Mouse (Mus musculus) midbrain, embryonic 15.5 days (tissue): ENCODE data around the gene Cacna2d3. TPM values are rescaled to one million over a fixed set of nuclear protein-coding genes. Genes with fewer than 3 reads are reported as not detected.

ENCODE experiments used
- ATAC-seq: fragments of 200-750 bp; cut with Nextera tagmentation; replicated peaks from 2 replicates; pipeline ENCODE4 v1.8.0; 2017; ENCODE audit warnings: moderate TSS enrichment
- H3K27ac ChIP-seq: fragments of 300-500 bp; sonication (generic); 2 replicates; pipeline ENCODE4 v1.5.1; 2015; ENCODE audit warnings: mild to moderate bottlenecking, inconsistent platforms
- H3K27me3 ChIP-seq: fragments of 300-500 bp; sonication (generic); replicated peaks from 2 replicates; pipeline ENCODE4 v1.6.1; 2015; ENCODE audit warnings: inconsistent platforms
- H3K36me3 ChIP-seq: fragments of 300-500 bp; sonication (generic); replicated peaks from 2 replicates; pipeline ENCODE4 v1.6.1; 2015; ENCODE audit warnings: inconsistent platforms
- H3K4me1 ChIP-seq: fragments of 300-500 bp; sonication (generic); 2 replicates; pipeline ENCODE4 v1.6.1; 2015; ENCODE audit warnings: inconsistent platforms
- H3K4me2 ChIP-seq: fragments of 300-500 bp; sonication (generic); 2 replicates; pipeline ENCODE4 v1.6.1; 2015; ENCODE audit warnings: inconsistent platforms, mild to moderate bottlenecking, moderate library complexity
- H3K4me3 ChIP-seq: fragments of 300-500 bp; sonication (generic); 2 replicates; pipeline ENCODE4 v1.5.1; 2015; ENCODE audit warnings: mild to moderate bottlenecking, inconsistent platforms
- H3K9ac ChIP-seq: fragments of 300-500 bp; sonication (generic); 2 replicates; pipeline ENCODE4 v1.6.1; 2015; ENCODE audit warnings: mild to moderate bottlenecking, inconsistent platforms
- H3K9me3 ChIP-seq: fragments of 300-500 bp; sonication (generic); 2 replicates; pipeline ENCODE4 v1.6.1; 2016; ENCODE audit warnings: inconsistent platforms
- WGBS: fragments of 180-500 bp; shearing (Covaris S2); methylation state at CpG from one replicate; pipeline ENCODE4 v1.1.7; 2015; ENCODE audit warnings: mixed read lengths; 5-methylcytosine and 5-hydroxymethylcytosine counted together
- polyA plus RNA-seq: library from polyadenylated mRNA; unstranded; fragments of >200 nt; fragmentation: Nextera tagmentation; extraction: Ambion mirVana; gene quantifications from 2 replicates; pipeline ENCODE4 v1.2.1, GENCODE M21; 2015

Cacna2d3 gene
- polyA plus RNA-seq, 1 experiment from 2014 or later, result 41.9 TPM

DNA sequence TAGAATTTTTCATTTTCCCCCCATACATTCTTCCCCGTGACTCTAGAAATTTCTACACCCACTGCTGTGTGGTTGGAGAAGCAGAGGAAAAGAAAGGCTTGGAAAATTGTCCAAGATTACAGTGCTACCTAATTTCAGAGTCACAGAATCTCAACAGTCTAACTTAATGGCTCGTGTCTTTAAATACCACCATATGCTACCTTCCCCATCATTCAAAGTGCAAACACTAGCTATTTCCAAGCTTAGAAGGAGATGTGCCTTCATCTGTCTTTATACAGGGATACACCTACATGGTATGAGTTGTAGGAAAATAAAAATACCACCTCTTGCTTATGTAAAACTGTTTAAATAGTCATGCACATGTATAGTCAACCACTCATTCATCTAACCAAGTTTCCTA lies 742.4 kb downstream of the Cacna2d3 start:
- no peaks in the 10 kb centered on the region for H3K36me3 ChIP-seq
- no peak overlapping the region for H3K4me2 ChIP-seq
- no peaks in the 10 kb centered on the region for H3K27me3 ChIP-seq
- no peak overlapping the region for H3K27ac ChIP-seq
- no peaks in the 10 kb centered on the region for H3K4me1 ChIP-seq
- H3K9ac ChIP-seq, result no peak overlapping the region
- ATAC-seq, result no peak
- no peaks in the 10 kb centered on the region for H3K9me3 ChIP-seq
- 90% methylated on average over 2 of the region's 2 CpGs for WGBS
- no peak overlapping the region for H3K4me3 ChIP-seq

- WGBS, result 30% methylated on average over 5 of the region's 5 CpGs
- Histone ChIP-seq H3K27ac (no peak overlapping the region), H3K9me3 (no peaks in the 10 kb centered on the region), H3K9ac (no peak overlapping the region), H3K4me3 (no peak overlapping the region), H3K4me2 (no peak overlapping the region), H3K4me1 (no peaks in the 10 kb centered on the region), H3K36me3 (no peaks in the 10 kb centered on the region), H3K27me3 (no peaks in the 10 kb centered on the region)
- ATAC-seq, result no peak
Measured at GRCm38 (mm10) chr14:28972620-28973019, 749.0 kb downstream of the Cacna2d3 start.

DNA sequence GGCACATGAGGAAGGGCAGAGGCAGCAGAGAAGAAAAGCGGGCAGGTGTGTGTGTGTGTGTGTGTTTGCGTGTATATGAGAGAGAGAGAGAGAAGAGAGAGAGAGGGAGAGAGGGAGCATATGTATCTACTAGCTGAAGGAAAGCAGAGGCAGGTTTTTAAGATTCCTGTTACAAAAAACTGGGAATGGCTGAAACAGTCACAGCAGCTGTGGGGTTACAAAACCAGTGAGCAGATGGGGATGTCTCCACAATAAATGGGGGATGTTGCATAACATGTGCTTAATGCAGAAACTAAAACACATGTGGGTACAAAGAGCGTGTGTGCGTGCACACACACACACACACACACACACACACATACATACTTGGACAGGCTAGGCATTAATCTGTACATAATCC lies 752.4 kb downstream of the Cacna2d3 start:
- Histone ChIP-seq H3K36me3 (no peaks in the 10 kb centered on the region), H3K4me2 (no peak overlapping the region), H3K4me3 (no peak overlapping the region), H3K4me1 (no peaks in the 10 kb centered on the region), H3K9me3 (no peaks in the 10 kb centered on the region), H3K9ac (no peak overlapping the region), H3K27ac (no peak overlapping the region), H3K27me3 (no peaks in the 10 kb centered on the region)
- no peak for ATAC-seq
- 83% methylated on average over 4 of the region's 4 CpGs for WGBS

- no peak overlapping the region for H3K27ac ChIP-seq
- no peak overlapping the region for H3K4me3 ChIP-seq
- no peak for ATAC-seq
- H3K27me3 ChIP-seq, result no peaks in the 10 kb centered on the region
- H3K36me3 ChIP-seq, result no peaks in the 10 kb centered on the region
- no peak overlapping the region for H3K4me2 ChIP-seq
- no peaks in the 10 kb centered on the region for H3K9me3 ChIP-seq
- H3K9ac ChIP-seq, result no peak overlapping the region
- H3K4me1 ChIP-seq, result no peaks in the 10 kb centered on the region
Measured at GRCm38 (mm10) chr14:28966881-28967280, 754.8 kb downstream of the Cacna2d3 start.

GRCm38 (mm10) chr14:28961379-28961778 lies 760.3 kb downstream of the Cacna2d3 start:
- no peak overlapping the region for H3K27ac ChIP-seq
- H3K36me3 ChIP-seq, result no peaks in the 10 kb centered on the region
- peaks cover 16% of the 10 kb centered on the region for H3K4me1 ChIP-seq
- ATAC-seq, result no peak
- 73% methylated on average over 5 of the region's 5 CpGs for WGBS
- H3K9ac ChIP-seq, result no peak overlapping the region
- no peaks in the 10 kb centered on the region for H3K27me3 ChIP-seq
- H3K9me3 ChIP-seq, result no peaks in the 10 kb centered on the region
- H3K4me2 ChIP-seq, result no peak overlapping the region
- no peak overlapping the region for H3K4me3 ChIP-seq

- peak overlapping the region; percentile 72 for H3K27ac ChIP-seq
- 10% methylated on average over 3 of the region's 3 CpGs for WGBS
- no peak overlapping the region for H3K9ac ChIP-seq
- H3K4me3 ChIP-seq, result no peak overlapping the region
- H3K27me3 ChIP-seq, result no peaks in the 10 kb centered on the region
- H3K36me3 ChIP-seq, result no peaks in the 10 kb centered on the region
- no peak overlapping the region for H3K4me2 ChIP-seq
- peak; percentile 35; the same call in 1 of the 2 replicates for ATAC-seq
- H3K9me3 ChIP-seq, result no peaks in the 10 kb centered on the region
- peaks cover 30% of the 10 kb centered on the region for H3K4me1 ChIP-seq
Measured at GRCm38 (mm10) chr14:28959042-28959441, 762.6 kb downstream of the Cacna2d3 start.

- Histone ChIP-seq H3K9me3 (no peaks in the 10 kb centered on the region), H3K4me1 (peaks cover 34% of the 10 kb centered on the region), H3K4me2 (no peak overlapping the region), H3K27ac (peak overlapping the region; percentile 72), H3K27me3 (no peaks in the 10 kb centered on the region), H3K9ac (no peak overlapping the region), H3K4me3 (no peak overlapping the region), H3K36me3 (no peaks in the 10 kb centered on the region)
- 14% methylated on average over 6 of the region's 6 CpGs for WGBS
- peak; percentile 92 for ATAC-seq
Measured at GRCm38 (mm10) chr14:28958131-28959015, 763.3 kb downstream of the Cacna2d3 start.

- H3K27ac ChIP-seq, result peak overlapping the region; percentile 46
- no peaks in the 10 kb centered on the region for H3K9me3 ChIP-seq
- H3K36me3 ChIP-seq, result no peaks in the 10 kb centered on the region
- H3K4me1 ChIP-seq, result peaks cover 35% of the 10 kb centered on the region
- no peak overlapping the region for H3K4me3 ChIP-seq
- ATAC-seq, result no peak
- WGBS, result 3% methylated on average over 3 of the region's 3 CpGs
- no peaks in the 10 kb centered on the region for H3K27me3 ChIP-seq
- no peak overlapping the region for H3K4me2 ChIP-seq
- no peak overlapping the region for H3K9ac ChIP-seq
Measured at GRCm38 (mm10) chr14:28955181-28955580, 766.5 kb downstream of the Cacna2d3 start.

GRCm38 (mm10) chr14:28954588-28954987 lies 767.1 kb downstream of the Cacna2d3 start:
- ATAC-seq, result no peak
- Histone ChIP-seq H3K27ac (peak overlapping the region; percentile 46; the same call in 1 of the 2 replicates), H3K4me3 (no peak overlapping the region), H3K36me3 (no peaks in the 10 kb centered on the region), H3K27me3 (no peaks in the 10 kb centered on the region), H3K9me3 (no peaks in the 10 kb centered on the region), H3K9ac (no peak overlapping the region), H3K4me1 (peaks cover 35% of the 10 kb centered on the region), H3K4me2 (no peak overlapping the region)
- 14% methylated on average over 3 of the region's 3 CpGs for WGBS

GRCm38 (mm10) chr14:28954086-28954485 lies 767.6 kb downstream of the Cacna2d3 start:
- ATAC-seq, result no peak
- peaks cover 33% of the 10 kb centered on the region for H3K4me1 ChIP-seq
- H3K9me3 ChIP-seq, result no peaks in the 10 kb centered on the region
- no peak overlapping the region for H3K9ac ChIP-seq
- no peak overlapping the region for H3K4me3 ChIP-seq
- no peak overlapping the region for H3K27ac ChIP-seq
- no peaks in the 10 kb centered on the region for H3K27me3 ChIP-seq
- H3K4me2 ChIP-seq, result no peak overlapping the region
- H3K36me3 ChIP-seq, result no peaks in the 10 kb centered on the region
- 20% methylated on average over 6 of the region's 6 CpGs for WGBS

- H3K36me3 ChIP-seq, result no peaks in the 10 kb centered on the region
- 69% methylated on average over 5 of the region's 5 CpGs for WGBS
- H3K4me1 ChIP-seq, result peaks cover 27% of the 10 kb centered on the region
- no peak overlapping the region for H3K27ac ChIP-seq
- no peak for ATAC-seq
- no peak overlapping the region for H3K9ac ChIP-seq
- no peaks in the 10 kb centered on the region for H3K9me3 ChIP-seq
- H3K4me2 ChIP-seq, result no peak overlapping the region
- H3K4me3 ChIP-seq, result no peak overlapping the region
- no peaks in the 10 kb centered on the region for H3K27me3 ChIP-seq
Measured at GRCm38 (mm10) chr14:28953409-28953808, 768.3 kb downstream of the Cacna2d3 start.

GRCm38 (mm10) chr14:28950499-28950898 lies 771.2 kb downstream of the Cacna2d3 start:
- Histone ChIP-seq H3K36me3 (no peaks in the 10 kb centered on the region), H3K9ac (no peak overlapping the region), H3K27me3 (no peaks in the 10 kb centered on the region), H3K9me3 (no peaks in the 10 kb centered on the region), H3K4me2 (no peak overlapping the region), H3K4me1 (peaks cover 19% of the 10 kb centered on the region), H3K27ac (no peak overlapping the region), H3K4me3 (no peak overlapping the region)
- 80% methylated on average over 2 of the region's 2 CpGs for WGBS
- ATAC-seq, result no peak

DNA sequence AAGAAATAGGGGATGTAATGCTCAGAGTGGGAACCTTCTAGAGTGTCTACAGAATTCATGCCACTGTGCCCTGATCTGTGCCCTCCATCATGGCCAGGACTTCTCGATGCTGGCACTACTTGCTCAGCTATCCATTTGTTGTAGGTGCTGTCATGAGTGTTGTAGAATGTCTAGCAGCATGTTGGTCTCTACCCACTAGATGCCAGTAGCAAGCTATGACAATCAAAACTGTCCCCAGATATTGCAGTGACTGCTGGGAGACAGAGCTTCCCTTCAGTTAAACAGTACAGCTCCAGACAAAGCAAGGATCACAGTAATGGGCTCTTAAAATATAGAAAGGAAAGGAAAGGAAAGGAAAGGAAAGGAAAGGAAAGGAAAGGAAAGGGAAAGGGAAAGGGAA lies 771.9 kb downstream of the Cacna2d3 start:
- 82% methylated on average over 1 of the region's 1 CpGs for WGBS
- H3K36me3 ChIP-seq, result no peaks in the 10 kb centered on the region
- H3K4me3 ChIP-seq, result no peak overlapping the region
- no peak for ATAC-seq
- H3K4me2 ChIP-seq, result no peak overlapping the region
- peaks cover 12% of the 10 kb centered on the region for H3K4me1 ChIP-seq
- no peaks in the 10 kb centered on the region for H3K27me3 ChIP-seq
- H3K27ac ChIP-seq, result no peak overlapping the region
- H3K9ac ChIP-seq, result no peak overlapping the region
- H3K9me3 ChIP-seq, result no peaks in the 10 kb centered on the region
